Mouse (Mus musculus) CH12.LX (cell line): ENCODE results near the gene Myrfl. TPM values are rescaled to one million over a fixed set of nuclear protein-coding genes. Genes with fewer than 3 reads are reported as not detected.

Source experiments
- DNase-seq: peaks from one replicate; pipeline ENCODE4 v3.0.0-alpha.2; 2013; ENCODE audit errors: extremely low read depth
- H3K27ac ChIP-seq: 2 replicates; pipeline ENCODE4 v1.5.1; 2012; ENCODE audit warnings: low read depth, mild to moderate bottlenecking, control low read depth, moderate library complexity; ENCODE audit not compliant: insufficient read depth
- H3K27me3 ChIP-seq: replicated peaks from 2 replicates; pipeline ENCODE3; 2012; ENCODE audit warnings: inconsistent platforms
- H3K36me3 ChIP-seq, 2 experiments: replicated peaks in 1 of 2; 2 replicates each; pipeline versions ENCODE3 to v1.6.1; 2012; ENCODE audit warnings: inconsistent platforms in 1 of 2, low read length in 1 of 2, mild to moderate bottlenecking in 1 of 2, mixed read lengths in 1 of 2, moderate library complexity in 1 of 2; ENCODE audit not compliant: control insufficient read depth in 1 of 2, insufficient read depth in 1 of 2
- H3K4me1 ChIP-seq, 2 experiments: 2 replicates each; pipeline ENCODE4 v1.6.1; 2012; ENCODE audit warnings: inconsistent platforms in 1 of 2, moderate library complexity in 1 of 2; ENCODE audit not compliant: insufficient read depth in 2 of 2, control insufficient read depth in 1 of 2
- H3K4me2 ChIP-seq: 2 replicates; pipeline ENCODE4 v1.6.1; 2012; ENCODE audit warnings: low read depth, mild to moderate bottlenecking, control low read depth; ENCODE audit not compliant: poor library complexity, insufficient read depth, severe bottlenecking
- H3K4me3 ChIP-seq, 3 experiments: fragments of 150-350 bp in 1 of 3; sonication (generic) in 1 of 3; replicated peaks in 1 of 3; 2 replicates each; pipeline versions ENCODE3 to v1.5.1; 2011 to 2012; ENCODE audit warnings: low read depth in 2 of 3, low read length in 2 of 3, mild to moderate bottlenecking in 2 of 3, moderate library complexity in 2 of 3, control low read depth in 1 of 3, improper control_type of control experiment in 1 of 3, inconsistent platforms in 1 of 3, mixed read lengths in 1 of 3; ENCODE audit not compliant: poor library complexity in 1 of 3
- H3K79me2 ChIP-seq: replicated peaks from 2 replicates; pipeline ENCODE4 v1.6.1; 2012; ENCODE audit warnings: mild to moderate bottlenecking, moderate library complexity; ENCODE audit not compliant: control insufficient read depth, poor library complexity, insufficient read depth, severe bottlenecking; ENCODE audit errors: extremely low read depth
- H3K9ac ChIP-seq: 2 replicates; pipeline ENCODE4 v1.6.1; 2012; ENCODE audit warnings: low read depth, mild to moderate bottlenecking, control low read depth, moderate library complexity; ENCODE audit not compliant: insufficient read depth
- H3K9me3 ChIP-seq: replicated peaks from 2 replicates; pipeline ENCODE3; 2012; ENCODE audit warnings: low read length, inconsistent platforms, mixed read lengths
- CHD1 ChIP-seq: IDR thresholded peaks from 2 replicates; pipeline ENCODE4 v1.6.1; 2012; ENCODE audit warnings: low read depth, low read length, improper control_type of control experiment, inconsistent platforms
- E2F4 ChIP-seq: IDR thresholded peaks from 2 replicates; pipeline ENCODE4 v1.6.1; 2011; ENCODE audit warnings: low read depth, low read length, improper control_type of control experiment; ENCODE audit not compliant: insufficient replicate concordance
- ELF1 ChIP-seq: IDR thresholded peaks from 2 replicates; pipeline ENCODE4 v1.6.1; 2014; ENCODE audit warnings: low read depth, mild to moderate bottlenecking, inconsistent platforms, low read length, improper control_type of control experiment
- EP300 ChIP-seq: IDR thresholded peaks from 2 replicates; pipeline ENCODE4 v1.6.1; 2011; ENCODE audit warnings: low read length, improper control_type of control experiment
- ETS1 ChIP-seq: conservative IDR thresholded peaks from 2 replicates; pipeline ENCODE4 v1.6.1; 2012; ENCODE audit warnings: low read depth, mild to moderate bottlenecking, inconsistent platforms, low read length, improper control_type of control experiment, moderate library complexity
- HCFC1 ChIP-seq: IDR thresholded peaks from 2 replicates; pipeline ENCODE4 v1.6.1; 2012; ENCODE audit warnings: low read depth, mild to moderate bottlenecking, inconsistent platforms, low read length, improper control_type of control experiment
- IRF4 ChIP-seq: IDR thresholded peaks from 2 replicates; pipeline ENCODE4 v1.6.1; 2014; ENCODE audit warnings: low read depth, mild to moderate bottlenecking, inconsistent platforms, low read length, improper control_type of control experiment
- JUN ChIP-seq: IDR thresholded peaks from 2 replicates; pipeline ENCODE4 v1.6.1; 2011; ENCODE audit warnings: low read depth, mild to moderate bottlenecking, low read length, improper control_type of control experiment, moderate library complexity; ENCODE audit not compliant: insufficient read depth
- JUND ChIP-seq: conservative IDR thresholded peaks from 2 replicates; pipeline ENCODE4 v1.6.1; 2011; ENCODE audit warnings: low read depth, low read length, improper control_type of control experiment
- KAT2A ChIP-seq: IDR thresholded peaks from 2 replicates; pipeline ENCODE4 v1.6.1; 2012; ENCODE audit warnings: low read length, improper control_type of control experiment, inconsistent platforms; ENCODE audit not compliant: insufficient replicate concordance
- MYC ChIP-seq: IDR thresholded peaks from 2 replicates; pipeline ENCODE4 v1.6.1; 2011; ENCODE audit warnings: low read depth, mild to moderate bottlenecking, improper control_type of control experiment, low read length
- NELFE ChIP-seq: IDR thresholded peaks from 2 replicates; pipeline ENCODE4 v1.6.1; 2011; ENCODE audit warnings: low read depth, low read length, improper control_type of control experiment
- NRF1 ChIP-seq: IDR thresholded peaks from 2 replicates; pipeline ENCODE4 v1.6.1; 2014; ENCODE audit warnings: low read depth, mild to moderate bottlenecking, inconsistent platforms, low read length, improper control_type of control experiment, moderate library complexity
- POLR2A ChIP-seq: IDR thresholded peaks from 2 replicates; pipeline ENCODE4 v1.6.1; 2011; ENCODE audit warnings: low read depth, mild to moderate bottlenecking, improper control_type of control experiment, low read length
- RAD21 ChIP-seq: IDR thresholded peaks from 2 replicates; pipeline ENCODE4 v1.6.1; 2011; ENCODE audit warnings: low read depth, mild to moderate bottlenecking, low read length, improper control_type of control experiment, moderate library complexity
- RCOR1 ChIP-seq: conservative IDR thresholded peaks from 2 replicates; pipeline ENCODE4 v1.6.1; 2012; ENCODE audit warnings: low read depth, mild to moderate bottlenecking, inconsistent platforms, low read length, improper control_type of control experiment
- SIN3A ChIP-seq: IDR thresholded peaks from 2 replicates; pipeline ENCODE4 v1.6.1; 2012; ENCODE audit warnings: low read length, improper control_type of control experiment, inconsistent platforms
- SMC3 ChIP-seq: IDR thresholded peaks from 2 replicates; pipeline ENCODE4 v1.6.1; 2011; ENCODE audit warnings: low read depth, low read length, improper control_type of control experiment
- UBTF ChIP-seq: IDR thresholded peaks from 2 replicates; pipeline ENCODE4 v1.6.1; 2012; ENCODE audit warnings: low read depth, mild to moderate bottlenecking, inconsistent platforms, low read length, improper control_type of control experiment, moderate library complexity
- USF1 ChIP-seq: IDR thresholded peaks from 2 replicates; pipeline ENCODE4 v1.6.1; 2014; ENCODE audit warnings: low read depth, mild to moderate bottlenecking, inconsistent platforms, low read length, improper control_type of control experiment
- USF2 ChIP-seq: conservative IDR thresholded peaks from 2 replicates; pipeline ENCODE4 v1.6.1; 2011; ENCODE audit warnings: low read depth, low read length, improper control_type of control experiment
- ZC3H11A ChIP-seq: IDR thresholded peaks from 2 replicates; pipeline ENCODE4 v1.6.1; 2012; ENCODE audit warnings: low read depth, mild to moderate bottlenecking, inconsistent platforms, low read length, improper control_type of control experiment
- dilution Hi-C: fragments of 300-500 bp; cut with MboI; formaldehyde crosslinking; loops from 2 replicates; pipeline ENCODE4 v1.14.3; 2020; ENCODE audit warnings: low sequenced_read_pairs; ENCODE audit not compliant: extremely low pct_unique_long_range_greater_than_20kb, extremely low pct_ligation_motif_present
- in situ Hi-C: fragments of 300-500 bp; cut with MboI; formaldehyde crosslinking; loops from 3 replicates; pipeline ENCODE4 v1.14.3; 2019; ENCODE audit warnings: low sequenced_read_pairs, low pct_ligation_motif_present, low pct_unique_long_range_greater_than_20kb, mixed read lengths
- polyA plus RNA-seq: library from polyadenylated mRNA; unstranded; fragments of >175 nt; gene quantifications from 2 replicates; pipeline ENCODE4 v1.2.1, GENCODE M21; 2012; ENCODE audit warnings: low read depth; ENCODE audit not compliant: insufficient read length
- total RNA-seq, 2 experiments: library from RNA; depleted of rRNA; stranded (reverse); fragments of 300-350 nt in 1 of 2; fragments of >200 nt in 1 of 2; gene quantifications; 2 replicates each; pipeline ENCODE4 v1.2.3; 2012 to 2014

The Myrfl gene
- total and polyA plus RNA-seq, 3 experiments: not detected

- Histone ChIP-seq H3K4me3 (no peak overlapping the region), H3K36me3 (no peaks in the 10 kb centered on the region), H3K9me3 (no peaks in the 10 kb centered on the region), H3K4me2 (no peak overlapping the region), H3K9ac (no peak overlapping the region), H3K79me2 (no peaks in the 10 kb centered on the region), H3K4me1 (no peaks in the 10 kb centered on the region), H3K27me3 (no peaks in the 10 kb centered on the region), H3K27ac (no peak overlapping the region)
- in situ Hi-C loops (no loop called here), dilution Hi-C loops (no loop called here)
- DNase-seq: no peak
- TF ChIP-seq HCFC1 (no peak), UBTF (no peak), USF2 (no peak), RCOR1 (no peak), JUND (no peak), ETS1 (no peak)
Measured at GRCm38 (mm10) chr10:116783020-116783419, 113.7 kb downstream of the Myrfl start.

- dilution Hi-C loops: no loop called here
Measured at GRCm38 (mm10) chr10:116777947-116778346, 118.8 kb downstream of the Myrfl start.

GRCm38 (mm10) chr10:116776846-116777245 lies 119.9 kb downstream of the Myrfl start:
- Histone ChIP-seq H3K27ac (no peak overlapping the region), H3K27me3 (no peaks in the 10 kb centered on the region), H3K9ac (no peak overlapping the region), H3K4me1 (no peaks in the 10 kb centered on the region), H3K36me3 (no peaks in the 10 kb centered on the region), H3K79me2 (no peaks in the 10 kb centered on the region), H3K4me3 (no peak overlapping the region), H3K9me3 (no peaks in the 10 kb centered on the region), H3K4me2 (no peak overlapping the region)
- TF ChIP-seq JUND (no peak), USF2 (no peak), POLR2A (no peak), JUN (no peak), NRF1 (no peak), E2F4 (no peak), SMC3 (no peak), ZC3H11A (no peak), SIN3A (no peak), CHD1 (no peak), MYC (no peak), UBTF (no peak), EP300 (no peak), RCOR1 (no peak), RAD21 (no peak), KAT2A (no peak)
- no peak for DNase-seq
- in situ Hi-C loops: no loop called here
- dilution Hi-C loops: no loop called here

More at GRCm38 (mm10) chr10:116777947-116778346, 118.8 kb downstream of the Myrfl start:
- no peaks in the 10 kb centered on the region for H3K36me3 ChIP-seq
- H3K79me2 ChIP-seq: no peaks in the 10 kb centered on the region
- H3K4me2 ChIP-seq: no peak overlapping the region
- in situ Hi-C loops: no loop called here
- no peaks in the 10 kb centered on the region for H3K4me1 ChIP-seq
- H3K9me3 ChIP-seq: no peaks in the 10 kb centered on the region
- no peak overlapping the region for H3K4me3 ChIP-seq
- H3K27ac ChIP-seq: no peak overlapping the region
- DNase-seq: no peak
- H3K9ac ChIP-seq: no peak overlapping the region
- no peaks in the 10 kb centered on the region for H3K27me3 ChIP-seq
- TF ChIP-seq ELF1: no peak
- no peak for TF ChIP-seq MYC
- no peak for TF ChIP-seq RAD21
- no peak for TF ChIP-seq ETS1
- no peak for TF ChIP-seq USF1
- TF ChIP-seq RCOR1: no peak
- TF ChIP-seq JUND: no peak
- no peak for TF ChIP-seq NELFE
- no peak for TF ChIP-seq POLR2A
- TF ChIP-seq EP300: no peak
- TF ChIP-seq UBTF: no peak
- TF ChIP-seq IRF4: no peak
- no peak for TF ChIP-seq KAT2A
